Mouse (Mus musculus) gastrocnemius, postnatal 36 days (tissue): ENCODE measurements around the gene Atp6v1fnb. TPM values are rescaled to one million over a fixed set of nuclear protein-coding genes. Genes with fewer than 3 reads are reported as not detected.
A peak's percentile ranks its signal among the peaks of the same experiment; 100 is the strongest.

Experiments
- DNase-seq, 2 experiments: peaks; one replicate each; pipeline ENCODE4 v3.0.0; 2022
- intact Hi-C: fragments of 180-260 bp; cut with DNase I; formaldehyde crosslinking; loops from one replicate; pipeline ENCODE4 v1.15.1; 2025
- total RNA-seq, 2 experiments: library from RNA; stranded (reverse); gene quantifications; 2 replicates each; pipeline ENCODE4 v1.2.3; 2021

Gene Atp6v1fnb
- total RNA-seq, 2 experiments from 2014 or later, result not detected

- no peak for DNase-seq
- intact Hi-C loops, result no loop called here
Observed at GRCm38 (mm10) chr6:29461502-29461901, 9.7 kb upstream of the Atp6v1fnb start.

- no peak for DNase-seq
- intact Hi-C loops, result no loop called here
Observed at GRCm38 (mm10) chr6:29463388-29463787, 7.8 kb upstream of the Atp6v1fnb start.

GRCm38 (mm10) chr6:29467583-29468354 is 3.5 kb upstream of the Atp6v1fnb start, which contains the start of gene Atp6v1f:
TSS of gene Atp6v1f (plus strand) at chr6:29467718.
- DNase-seq, result peak; percentile 84 to 89
- intact Hi-C loops, result no loop called here

GRCm38 (mm10) chr6:29468851-29469250 is 2.4 kb upstream of the Atp6v1fnb start:
- intact Hi-C loops, result no loop called here
- no peak for DNase-seq

GRCm38 (mm10) chr6:29473941-29474691 is 2.9 kb downstream of the Atp6v1fnb start:
- peak; percentile 44 to 45 for DNase-seq

GRCm38 (mm10) chr6:29474736-29475135 is 3.5 kb downstream of the Atp6v1fnb start:
- no peak for DNase-seq
- intact Hi-C loops, result no loop called here

More at GRCm38 (mm10) chr6:29473941-29474691, 2.9 kb downstream of the Atp6v1fnb start:
- intact Hi-C loops, result no loop called here

- DNase-seq, result no peak
- intact Hi-C loops, result loop anchor here (10.0 kb wide), 1 partner anchor 88 kb away; the partner anchor contains the start of gene Ccdc136
Observed at GRCm38 (mm10) chr6:29482691-29483090, 11.5 kb downstream of the Atp6v1fnb start.

GRCm38 (mm10) chr6:29484716-29485559 is 13.7 kb downstream of the Atp6v1fnb start:
- peak; percentile 58 to 60 for DNase-seq
- intact Hi-C loops, result loop anchor here (5.0 to 10.0 kb wide), 2 partner anchors 90 to 123 kb away; partner anchors contain the start of gene Ccdc136

- intact Hi-C loops, result loop anchor here (5.0 to 10.0 kb wide), 2 partner anchors 91 to 124 kb away; partner anchors contain the start of gene Ccdc136
- no peak for DNase-seq
Observed at GRCm38 (mm10) chr6:29485951-29486350, 14.7 kb downstream of the Atp6v1fnb start.

- intact Hi-C loops, result no loop called here
- DNase-seq, result no peak
Observed at GRCm38 (mm10) chr6:29494101-29494500, 22.9 kb downstream of the Atp6v1fnb start.

GRCm38 (mm10) chr6:29496270-29496669 is 25.0 kb downstream of the Atp6v1fnb start:
- intact Hi-C loops, result no loop called here
- DNase-seq, result no peak

GRCm38 (mm10) chr6:29497791-29498190 is 26.6 kb downstream of the Atp6v1fnb start:
- no peak for DNase-seq
- intact Hi-C loops, result no loop called here

- DNase-seq, result no peak
- intact Hi-C loops, result no loop called here
Observed at GRCm38 (mm10) chr6:29500177-29500576, 28.9 kb downstream of the Atp6v1fnb start.

- intact Hi-C loops, result no loop called here
- no peak for DNase-seq
Observed at GRCm38 (mm10) chr6:29500810-29501209, 29.6 kb downstream of the Atp6v1fnb start.

- intact Hi-C loops, result no loop called here
- no peak for DNase-seq
Observed at GRCm38 (mm10) chr6:29501599-29501998, 30.4 kb downstream of the Atp6v1fnb start.

GRCm38 (mm10) chr6:29505493-29505892 is 34.3 kb downstream of the Atp6v1fnb start:
- intact Hi-C loops, result no loop called here
- DNase-seq, result no peak

- DNase-seq, result no peak
- intact Hi-C loops, result no loop called here
Observed at GRCm38 (mm10) chr6:29506834-29507233, 35.6 kb downstream of the Atp6v1fnb start.

- intact Hi-C loops, result no loop called here
- DNase-seq, result no peak
Observed at GRCm38 (mm10) chr6:29507447-29508309, 36.4 kb downstream of the Atp6v1fnb start, which contains the start of gene Kcp. TSS of gene Kcp (minus strand) at chr6:29507952.

- intact Hi-C loops, result no loop called here
- peak in 1 of 2 experiments; percentile 25 for DNase-seq
Observed at GRCm38 (mm10) chr6:29509086-29509485, 37.8 kb downstream of the Atp6v1fnb start.
